Mouse (Mus musculus): ENCODE results near the gene Terf2.
A peak's percentile ranks its signal among the peaks of the same experiment; 100 is the strongest.
"Not testable (repeated sequence)": the region's sequence is repeated elsewhere in the genome, so short reads cannot be mapped to it uniquely, and the experiment has no call there.

Terf2 gene

DNA sequence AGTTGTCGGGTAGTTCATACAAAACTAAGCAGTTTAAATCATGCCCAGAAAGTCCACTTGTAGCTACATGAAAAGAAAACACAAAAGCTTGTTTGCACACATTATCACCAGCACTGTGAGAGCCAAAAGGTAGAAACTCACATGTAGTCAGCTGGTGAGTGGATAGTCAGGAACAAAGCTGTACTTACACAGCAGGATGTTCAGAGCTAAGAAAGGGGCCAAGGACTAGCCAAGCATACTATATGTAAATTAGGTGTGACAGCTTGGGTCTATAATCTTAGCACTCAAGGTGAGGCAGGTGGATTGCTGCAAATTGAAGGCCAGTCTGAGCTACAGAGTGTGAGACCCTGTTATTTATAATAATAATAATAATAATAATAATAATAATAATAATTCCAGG, 33.7 kb downstream of the Terf2 start:
- no peak for DNase-seq (ENCODE audit: low read depth, low spot score)

GRCm38 (mm10) chr8:107056973-107057369, 39.4 kb downstream of the Terf2 start:
- no peak for DNase-seq (ENCODE audit: low read depth, low spot score)

GRCm38 (mm10) chr8:107056076-107056972, 40.0 kb downstream of the Terf2 start, which contains the start of the genes Cog8 and Nip7:
Gene Cog8 (minus strand): TSS chr8:107056689.
Gene Nip7 (plus strand): TSS chr8:107056877.
- DNase-seq (ENCODE audit: low read depth, low spot score): peak; percentile 97

DNA sequence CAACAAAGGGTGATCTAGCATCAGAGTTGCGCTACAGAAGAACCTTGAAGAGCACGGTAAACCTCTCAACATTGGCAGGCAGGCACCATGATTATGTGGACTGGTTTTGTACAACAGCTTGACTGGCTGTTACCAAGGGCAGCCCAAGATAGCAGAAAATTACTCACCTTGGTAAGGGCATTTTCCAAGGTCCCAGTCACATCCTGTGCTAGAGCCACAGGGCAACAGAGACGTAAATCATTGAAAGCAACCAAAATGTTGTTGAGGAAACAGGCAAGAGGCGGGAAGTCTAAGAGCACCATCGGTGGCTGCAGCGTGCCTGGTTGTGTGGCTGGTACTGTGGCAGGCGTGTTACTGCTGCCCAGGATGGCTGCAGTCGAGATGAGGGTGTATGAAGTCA, 44.3 kb downstream of the Terf2 start:
- DNase-seq (ENCODE audit: low read depth, low spot score): no peak

DNA sequence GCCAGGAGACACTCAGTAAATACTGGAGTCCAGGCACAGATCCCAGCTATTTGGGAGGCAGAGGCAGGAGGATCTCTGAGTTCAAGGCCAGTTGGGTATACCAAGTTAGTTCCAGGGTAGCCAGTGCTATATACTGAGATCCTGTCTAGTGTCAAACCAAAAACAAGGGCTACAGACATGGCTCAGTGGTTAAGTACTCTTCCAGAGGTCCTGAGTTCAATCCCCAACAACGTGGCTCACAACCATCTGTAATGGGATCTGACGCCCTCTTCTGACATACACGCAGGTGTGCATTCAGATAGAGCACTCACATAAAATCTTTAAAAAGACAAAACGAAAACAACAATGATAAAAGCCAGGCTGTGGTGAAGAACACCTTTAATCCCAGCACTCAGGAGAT, 46.9 kb downstream of the Terf2 start:
- DNase-seq (ENCODE audit: low read depth, low spot score): no peak

DNA sequence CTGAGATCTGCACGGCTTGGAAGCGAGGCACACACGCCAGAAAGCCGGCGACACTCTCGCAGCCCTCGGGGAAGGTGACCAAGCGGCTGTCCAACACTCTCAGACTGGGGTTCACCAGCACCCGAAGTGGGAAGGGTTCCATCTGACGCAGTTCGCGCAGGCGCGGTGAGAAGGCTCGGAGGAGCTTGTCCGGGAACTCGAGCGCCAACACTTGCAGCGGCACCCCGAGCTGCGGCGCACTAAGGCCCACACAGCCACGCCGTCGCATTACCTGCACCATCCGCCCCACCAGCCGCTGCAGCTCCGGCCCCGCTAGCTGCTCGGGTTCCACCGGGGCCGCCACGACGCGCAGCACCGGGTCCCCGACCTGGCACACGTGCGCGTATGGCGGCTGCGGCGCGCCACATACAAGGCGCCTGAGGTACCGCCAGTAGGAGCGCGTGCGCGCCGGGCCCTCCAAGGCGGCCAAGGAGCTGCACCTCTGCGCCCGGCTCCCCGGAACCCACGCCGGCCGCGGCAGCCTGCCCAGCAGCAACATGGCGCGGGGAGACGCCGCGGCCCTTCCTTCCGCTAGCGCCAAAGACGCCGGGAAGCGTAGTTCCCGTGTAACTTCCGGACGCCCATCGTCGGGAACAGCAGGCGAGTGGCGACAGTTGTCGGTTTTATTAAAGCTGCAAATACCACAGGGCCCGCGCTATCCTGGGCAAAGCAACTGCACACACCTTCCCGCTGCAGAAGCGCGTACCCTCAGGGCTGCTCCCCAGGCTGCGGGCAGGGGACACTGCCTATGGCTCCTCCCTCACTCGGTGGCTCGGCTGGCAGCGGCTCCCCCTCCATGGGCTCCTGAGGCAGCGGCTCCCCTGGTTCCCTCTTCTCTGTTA, 48.0 kb downstream of the Terf2 start, which contains the start of gene Pdf:
Gene Pdf, minus strand, starts transcription at position 554 of the 881 bp plus-strand sequence.
- peak; percentile 85 for DNase-seq (ENCODE audit: low read depth, low spot score)

DNA sequence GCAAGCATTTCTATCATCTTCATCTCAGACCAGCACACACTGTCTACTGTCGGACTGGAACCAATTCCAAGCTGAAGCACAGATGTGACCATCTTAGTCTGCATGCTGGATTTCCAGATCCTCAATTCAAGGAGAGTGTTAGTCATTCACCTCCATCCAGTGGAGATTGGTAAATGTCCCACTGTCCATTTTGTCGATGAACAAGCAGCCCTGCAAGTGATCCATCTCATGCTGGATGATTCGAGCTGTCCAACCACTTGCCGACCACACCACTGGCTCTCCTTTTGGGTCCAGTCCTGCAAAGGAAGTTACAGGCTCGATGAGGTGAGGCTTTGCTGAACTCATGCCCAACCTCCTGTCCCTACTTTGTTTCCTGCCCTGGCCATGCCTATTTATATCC, 49.4 kb downstream of the Terf2 start:
- no peak for DNase-seq (ENCODE audit: low read depth, low spot score)

GRCm38 (mm10) chr8:107045478-107045877, 50.9 kb downstream of the Terf2 start:
- no peak for DNase-seq (ENCODE audit: low read depth, low spot score)

DNA sequence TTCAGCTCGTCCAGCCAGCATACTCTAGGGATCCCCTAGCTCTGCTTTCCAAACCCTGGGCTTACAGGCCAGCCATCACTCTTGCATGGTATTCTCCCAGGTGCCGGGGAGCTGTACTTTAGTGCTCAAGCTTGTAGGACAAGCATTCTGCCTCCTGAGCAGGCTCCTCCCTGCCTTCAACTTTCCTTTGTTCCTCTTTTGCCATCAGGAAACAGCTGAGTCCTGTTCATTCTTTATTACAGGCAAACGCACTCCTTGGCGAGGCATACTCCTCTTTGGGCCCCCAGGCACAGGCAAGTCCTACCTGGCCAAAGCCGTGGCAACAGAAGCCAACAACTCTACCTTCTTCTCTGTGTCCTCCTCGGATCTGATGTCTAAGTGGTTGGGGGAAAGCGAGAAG, 55.7 kb downstream of the Terf2 start:
- DNase-seq (ENCODE audit: low read depth, low spot score): no peak

- DNase-seq (ENCODE audit: low read depth, low spot score): no peak
Measured at GRCm38 (mm10) chr8:107036626-107037025, 59.7 kb downstream of the Terf2 start.

DNA sequence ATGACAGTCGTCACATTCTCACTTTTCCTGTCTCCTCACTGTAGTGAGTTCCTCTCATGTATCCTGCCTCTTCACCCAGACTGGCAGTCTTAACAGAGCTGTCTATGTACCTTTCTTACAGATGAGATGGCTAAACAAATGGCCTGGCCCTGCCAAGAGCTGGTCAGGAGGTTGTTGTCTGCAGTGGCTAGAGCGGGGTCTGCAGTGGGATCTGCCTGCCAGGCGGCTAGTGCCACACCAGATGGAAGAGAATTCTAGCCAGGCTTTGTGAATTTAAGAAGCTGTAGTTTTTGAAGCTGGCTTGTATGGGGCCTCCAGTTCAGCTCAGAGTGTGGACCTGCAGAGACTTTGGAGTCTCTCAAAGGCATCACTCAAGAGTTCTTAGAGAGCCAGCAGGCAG, 60.7 kb downstream of the Terf2 start:
- DNase-seq (ENCODE audit: low read depth, low spot score): no peak

DNA sequence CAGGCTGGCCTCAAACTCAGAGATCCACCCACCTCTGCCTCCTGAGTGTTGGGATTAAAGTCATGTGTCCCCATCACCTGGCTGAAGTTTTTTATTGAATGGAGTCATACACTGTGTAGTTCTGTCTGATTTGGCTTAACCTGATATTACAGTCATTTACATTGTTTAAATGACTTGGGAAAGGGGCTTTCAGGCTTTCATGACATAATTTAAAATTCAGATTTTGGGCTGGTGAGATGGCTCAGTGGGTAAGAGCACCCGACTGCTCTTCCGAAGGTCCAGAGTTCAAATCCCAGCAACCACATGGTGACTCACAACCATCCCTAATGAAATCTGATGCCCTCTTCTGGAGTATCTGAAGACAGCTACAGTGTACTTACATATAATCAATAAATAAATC, 62.7 kb downstream of the Terf2 start:
- not testable (repeated sequence) for DNase-seq (ENCODE audit: low read depth, low spot score)

- no peak for DNase-seq (ENCODE audit: low read depth, low spot score)
Measured at GRCm38 (mm10) chr8:107031577-107032090, 64.7 kb downstream of the Terf2 start.

DNA sequence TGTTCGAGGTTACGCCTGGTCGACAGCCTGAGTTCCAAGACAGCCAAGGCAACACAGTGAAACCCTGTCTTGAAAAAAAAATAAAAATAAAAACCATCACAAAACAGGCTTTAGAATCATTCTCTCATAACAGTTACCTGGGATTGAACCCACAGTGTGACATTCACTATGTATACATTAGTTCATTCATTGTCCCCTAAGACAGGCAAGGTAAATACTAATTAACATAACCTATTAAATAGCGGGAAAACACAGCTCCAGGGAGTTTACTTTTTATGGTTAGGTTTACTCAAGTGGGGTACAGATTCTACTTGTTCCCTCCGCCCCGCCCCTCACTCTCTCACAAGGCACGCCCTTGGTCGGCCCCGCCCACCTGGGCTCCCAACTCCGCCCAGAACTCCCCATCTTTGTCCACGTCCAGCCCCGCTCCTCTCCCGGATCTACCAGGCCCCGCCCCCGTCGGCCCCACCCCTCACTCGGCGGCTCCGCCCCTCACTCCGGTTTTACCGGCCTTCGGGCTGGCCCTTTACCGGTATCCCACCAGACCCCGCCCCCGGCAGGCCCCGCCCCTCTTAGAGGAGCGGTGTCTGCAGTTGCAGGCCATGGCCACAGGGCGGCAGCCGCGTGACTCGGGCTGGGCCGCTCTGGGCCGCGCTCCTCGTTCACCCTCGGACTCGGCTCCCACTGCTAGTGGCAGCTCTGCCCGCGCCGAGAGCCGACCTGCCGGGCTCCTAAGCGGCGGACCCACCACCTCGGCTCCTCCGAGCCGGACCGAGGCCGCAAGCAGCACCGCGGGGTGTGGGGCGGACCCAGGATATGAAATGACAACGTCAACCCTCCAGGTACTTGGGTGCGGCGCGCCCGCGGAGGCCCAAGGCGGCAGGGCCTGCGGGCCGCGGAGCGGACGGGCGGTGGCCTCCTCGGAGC, 65.4 kb downstream of the Terf2 start, which contains the start of gene Vps4a:
Gene Vps4a, plus strand, starts transcription at position 573 of the 927 bp plus-strand sequence.
- peak; percentile 93 for DNase-seq (ENCODE audit: low read depth, low spot score)

DNA sequence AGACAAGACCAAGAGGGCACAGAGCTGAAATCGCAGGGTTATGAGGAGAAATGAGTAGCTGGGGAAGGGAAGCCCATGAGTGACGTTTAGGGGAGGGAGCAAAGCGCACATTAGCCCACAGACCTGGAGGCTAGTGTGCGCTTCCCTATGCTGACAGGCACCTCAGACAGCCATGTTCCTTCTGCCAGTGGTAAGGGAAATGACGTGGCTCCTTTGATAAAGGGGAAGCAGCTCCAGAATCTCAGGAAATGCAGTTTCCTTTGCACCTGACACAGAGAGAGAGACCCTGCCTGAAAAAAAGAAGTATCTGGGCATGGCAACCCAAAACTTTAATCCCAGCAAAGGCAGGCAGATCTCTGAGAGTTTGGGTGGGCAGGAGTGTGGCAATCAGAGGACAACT, 66.3 kb downstream of the Terf2 start:
- no peak for DNase-seq (ENCODE audit: low read depth, low spot score)

- DNase-seq (ENCODE audit: low read depth, low spot score): no peak
Measured at GRCm38 (mm10) chr8:107029310-107029709, 67.0 kb downstream of the Terf2 start.

DNA sequence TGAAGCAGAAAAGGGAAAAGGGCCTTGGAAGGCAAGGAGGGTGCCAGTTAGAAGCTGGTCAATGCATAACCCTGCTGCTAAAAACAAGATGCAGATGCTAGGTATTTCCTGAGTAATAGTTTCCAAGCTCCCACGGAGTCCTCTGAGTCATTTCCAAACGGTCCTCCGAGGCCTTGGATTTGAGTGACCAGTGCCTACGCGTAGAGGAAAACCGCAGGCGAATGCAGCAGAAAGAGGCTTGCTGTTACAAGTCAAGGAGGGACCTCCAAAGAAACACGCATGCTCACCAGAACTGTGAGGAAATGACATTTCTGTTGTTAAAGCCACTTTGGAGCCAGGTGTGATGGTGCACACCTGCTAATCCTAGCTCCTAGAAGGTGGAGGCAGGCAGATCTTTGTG, 72.9 kb downstream of the Terf2 start:
- DNase-seq (ENCODE audit: low read depth, low spot score): no peak

Data from CD4-positive helper T cell, adult 2 months (primary cell).